Mouse (Mus musculus) bone marrow macrophage, adult 2 months (primary cell): ENCODE measurements around the gene Fkbp14.

Source experiments
- CTCF ChIP-seq: IDR thresholded peaks from 2 replicates; pipeline ENCODE4 v1.5.1; 2012; ENCODE audit warnings: low read depth, mild to moderate bottlenecking, low read length, moderate library complexity
- POLR2A ChIP-seq: IDR thresholded peaks from 2 replicates; pipeline ENCODE4 v1.6.1; 2012; ENCODE audit warnings: mild to moderate bottlenecking, low read depth, low read length, borderline replicate concordance

- TF ChIP-seq CTCF = no peak
- TF ChIP-seq POLR2A = no peak
These were observed 34.9 kb downstream of the Fkbp14 start for GRCm38 (mm10) chr6:54562018-54562809.
